Mouse (Mus musculus) T-helper 17 cell (primary cell): ENCODE measurements around the gene Dner.

Experiments used
- in situ Hi-C, 2 experiments: fragments of 300-600 bp; cut with MboI, MseI; formaldehyde crosslinking; loops; 1 replicate in 1 of 2; 2 replicates in 1 of 2; pipeline ENCODE4 v1.15.1; 2025; ENCODE audit warnings: high pct_unique_total_duplicates in 2 of 2

Dner gene

DNA sequence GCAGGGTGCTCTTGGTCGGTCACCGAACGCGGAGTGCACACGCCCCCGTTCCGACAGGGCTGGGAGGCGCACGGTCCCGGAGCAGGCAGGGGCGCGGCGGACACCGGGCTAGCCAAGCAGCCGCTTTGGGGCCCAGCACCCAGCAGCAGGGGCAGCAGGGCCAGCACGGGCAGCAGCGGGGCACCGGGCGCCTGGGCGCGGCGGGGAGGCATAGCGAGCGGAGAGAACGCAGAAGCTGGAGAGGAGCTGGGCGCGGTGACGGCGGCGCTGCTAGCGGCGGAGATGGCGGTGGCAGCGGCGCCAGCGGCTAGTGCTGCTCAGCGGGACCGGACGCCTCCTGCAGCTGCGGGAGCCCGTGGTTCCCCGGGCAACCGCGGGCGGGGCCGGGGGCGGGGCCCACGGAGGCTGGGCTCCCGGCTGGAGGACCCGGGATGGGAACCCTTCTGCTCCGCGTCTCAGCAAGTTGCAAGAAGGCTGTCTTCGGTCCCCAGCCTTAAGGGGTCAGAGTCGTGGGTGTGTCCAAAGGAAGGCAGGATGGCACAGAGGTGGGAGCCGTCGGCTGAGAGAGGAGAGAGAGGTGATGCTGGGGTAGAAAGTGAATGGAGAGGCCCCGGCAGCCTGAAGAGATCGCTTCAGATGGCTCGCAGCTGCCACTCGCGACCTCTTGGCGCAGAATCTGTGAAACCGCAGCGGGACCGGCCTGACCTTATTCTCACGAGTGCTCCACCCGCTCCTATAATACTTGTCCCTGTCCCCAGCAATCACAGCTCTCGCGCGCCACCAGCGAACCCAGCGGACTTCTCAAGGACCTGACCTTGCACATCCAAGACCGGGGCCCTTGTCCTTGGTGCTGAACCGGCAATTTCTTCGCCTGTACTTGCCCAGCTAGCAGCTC is at the start of gene Dner:
Dner (minus strand) TSS at position 705 of the 895 bp plus-strand sequence.
- in situ Hi-C loops = no loop called here

DNA sequence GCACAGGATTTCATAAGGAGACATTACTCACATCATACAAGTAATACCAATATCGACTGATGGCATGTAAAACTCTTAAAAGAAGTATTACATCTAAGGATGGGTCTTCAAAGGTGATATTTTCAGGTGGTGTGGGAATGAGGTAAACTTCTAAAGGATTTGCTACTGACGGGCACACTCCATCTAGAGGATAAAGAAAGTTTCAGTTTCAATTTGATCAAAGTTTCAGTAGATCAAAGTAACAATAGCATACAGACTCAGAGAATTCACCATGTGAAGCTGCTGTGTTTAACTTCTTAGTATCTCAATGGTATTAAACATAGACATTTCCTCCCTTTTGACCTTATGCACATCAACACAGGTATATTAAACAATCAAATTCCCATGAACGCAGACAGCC is 46.1 kb upstream of the Dner start:
- in situ Hi-C loops = loop anchor here in 1 of 2 experiments (5.0 kb wide), 1 partner anchor 35 kb away; no protein-coding TSS in a partner anchor

DNA sequence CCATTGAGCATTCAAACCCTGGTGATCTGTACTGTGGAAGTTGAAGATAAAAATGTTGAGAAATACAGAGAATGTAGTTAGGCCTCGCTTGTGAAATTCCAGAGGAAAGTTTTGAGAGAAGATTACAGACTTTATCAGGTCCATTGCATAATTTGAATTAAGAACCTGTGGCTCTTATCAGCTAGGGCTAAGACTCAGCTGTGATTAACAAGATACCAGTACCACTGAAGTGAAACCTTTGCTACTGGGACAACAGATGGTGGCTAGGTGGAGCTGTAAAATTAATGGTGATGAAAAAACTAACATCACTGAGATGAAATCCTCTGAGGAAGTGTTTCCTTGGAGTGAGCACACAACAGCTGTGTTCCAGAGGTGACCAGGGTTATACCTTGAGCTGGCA is 44.1 kb upstream of the Dner start:
- in situ Hi-C loops = loop anchor here in 1 of 2 experiments (5.0 kb wide), 1 partner anchor 37 kb away; no protein-coding TSS in a partner anchor

GRCm38 (mm10) chr1:84737097-84737496 is 41.1 kb upstream of the Dner start:
- in situ Hi-C loops = no loop called here

- in situ Hi-C loops = loop anchor here in 1 of 2 experiments (5.0 kb wide), 1 partner anchor 154 kb away; no protein-coding TSS in a partner anchor
Measured at GRCm38 (mm10) chr1:84733799-84734198, 37.8 kb upstream of the Dner start.

- in situ Hi-C loops = loop anchor here in 1 of 2 experiments (5.0 kb wide), 1 partner anchor 156 kb away; no protein-coding TSS in a partner anchor
Measured at GRCm38 (mm10) chr1:84731763-84732162, 35.7 kb upstream of the Dner start.

DNA sequence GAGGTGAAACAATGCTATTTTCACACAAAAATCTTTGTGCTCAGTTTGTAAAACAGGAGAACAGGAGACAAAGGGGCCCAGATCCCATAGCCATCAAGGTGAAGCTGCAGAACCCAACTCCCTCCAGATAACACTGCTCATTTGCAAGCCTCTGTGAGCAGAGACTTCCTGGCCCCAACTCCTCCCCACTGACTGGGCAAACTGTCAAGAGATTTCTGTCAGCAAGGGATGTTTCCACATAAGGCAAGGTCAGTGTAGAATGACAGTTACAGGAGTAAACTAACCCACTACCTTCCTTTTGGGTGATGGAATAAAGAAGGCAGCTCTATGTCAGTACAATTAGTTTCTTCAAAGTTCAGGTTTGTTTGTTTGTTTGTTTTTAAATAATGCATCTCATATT is 26.8 kb upstream of the Dner start:
- in situ Hi-C loops = no loop called here

- in situ Hi-C loops = no loop called here
Measured at GRCm38 (mm10) chr1:84722371-84722770, 26.4 kb upstream of the Dner start.

GRCm38 (mm10) chr1:84721942-84722341 is 25.9 kb upstream of the Dner start:
- in situ Hi-C loops = no loop called here

GRCm38 (mm10) chr1:84709810-84710785 is 14.1 kb upstream of the Dner start:
- in situ Hi-C loops = no loop called here

DNA sequence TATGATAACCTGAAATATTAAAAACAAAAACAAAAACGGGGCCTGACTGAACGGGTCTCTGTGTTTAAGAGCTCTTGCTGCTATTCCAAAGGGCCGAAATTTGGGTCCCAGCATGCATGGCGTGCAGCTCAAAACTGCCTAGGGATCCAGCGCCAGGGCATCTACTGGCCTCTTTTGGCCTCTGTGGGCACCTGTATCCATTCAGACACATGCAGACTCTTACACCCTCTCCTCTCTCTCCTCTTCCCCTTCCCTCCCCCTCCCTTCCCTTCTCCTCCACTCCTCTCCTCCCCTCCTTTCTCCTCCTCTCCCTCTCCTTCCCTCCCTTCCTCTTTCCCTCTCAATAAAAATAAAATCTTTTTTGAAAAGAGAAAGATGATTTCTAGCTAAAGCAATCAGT is 13.4 kb upstream of the Dner start:
- in situ Hi-C loops = no loop called here

DNA sequence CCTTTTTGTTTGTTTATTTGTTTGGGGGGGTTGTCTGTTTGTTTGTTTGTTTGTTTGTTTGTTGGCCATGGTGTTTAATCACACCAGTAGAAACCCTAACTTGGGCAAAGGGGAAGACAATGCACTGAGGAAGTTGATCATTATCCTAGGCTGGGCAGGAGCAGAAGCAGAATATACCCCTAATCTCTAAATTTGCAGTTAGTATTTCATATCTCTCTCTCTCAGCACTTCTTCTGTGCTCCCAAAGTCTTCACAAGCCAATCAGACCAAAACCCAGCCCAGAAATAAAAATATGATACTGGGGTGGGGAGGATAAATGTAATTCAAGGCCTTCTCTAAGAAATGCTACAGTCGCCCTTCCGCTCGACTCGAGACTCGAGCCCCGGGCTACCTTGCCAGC is 4.2 kb upstream of the Dner start:
- in situ Hi-C loops = no loop called here

DNA sequence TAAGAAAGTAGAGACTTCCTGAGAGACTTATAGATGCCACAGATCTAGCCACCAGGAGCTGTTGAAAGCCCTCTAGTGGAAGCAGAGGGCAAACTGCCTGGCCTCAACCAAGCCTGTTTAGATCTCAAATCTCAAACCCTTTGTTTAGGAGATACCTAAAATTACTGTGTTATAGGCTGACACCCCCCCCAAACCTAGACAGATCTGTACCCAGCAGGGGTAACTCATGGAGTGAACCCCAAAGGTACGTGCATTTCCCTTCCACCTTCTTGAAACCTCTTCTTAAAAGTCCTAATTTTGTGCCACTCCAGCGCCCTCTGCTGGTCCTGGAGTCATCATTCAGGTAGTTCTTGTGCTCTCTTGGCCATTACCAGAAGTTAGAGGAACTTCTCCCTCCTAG is 1.1 kb upstream of the Dner start:
- in situ Hi-C loops = no loop called here

GRCm38 (mm10) chr1:84694688-84695474 is 1.1 kb downstream of the Dner start:
- in situ Hi-C loops = no loop called here

- in situ Hi-C loops = no loop called here
Measured at GRCm38 (mm10) chr1:84677910-84678309, 18.1 kb downstream of the Dner start.

DNA sequence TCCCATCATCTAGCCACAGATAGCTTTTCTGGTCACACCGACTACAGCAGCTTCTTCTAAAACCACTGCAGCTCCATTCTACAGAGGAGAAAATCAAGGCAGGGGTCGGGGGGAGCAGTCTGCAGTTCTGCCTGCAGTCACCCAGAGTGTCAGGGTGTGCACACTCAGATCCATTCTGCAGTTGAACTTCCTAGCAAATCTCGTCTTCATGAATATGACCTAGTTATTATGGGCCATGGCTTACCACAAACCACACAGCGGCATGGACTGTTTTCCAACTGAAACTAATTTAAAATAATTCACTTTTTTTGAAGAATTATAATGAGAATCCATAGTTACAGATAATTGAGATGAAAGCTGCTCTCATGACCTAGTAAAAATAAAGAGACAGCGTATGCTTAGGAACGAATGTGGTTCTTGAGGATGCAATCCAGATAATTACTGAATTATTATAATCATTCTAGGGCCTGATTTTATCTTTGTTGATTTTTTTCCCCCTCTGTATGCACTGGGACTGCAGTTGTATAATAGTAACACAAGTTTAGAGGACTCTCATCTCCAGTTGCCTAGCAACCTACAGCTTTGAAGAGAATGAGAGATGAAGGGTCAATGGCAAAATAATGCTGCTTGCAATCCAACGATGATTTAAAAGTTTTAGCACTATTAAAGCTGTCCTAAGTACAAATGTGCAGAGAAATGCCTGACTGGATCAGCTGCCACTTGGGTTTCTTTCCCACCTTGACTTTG is 27.7 kb downstream of the Dner start:
- in situ Hi-C loops = no loop called here

DNA sequence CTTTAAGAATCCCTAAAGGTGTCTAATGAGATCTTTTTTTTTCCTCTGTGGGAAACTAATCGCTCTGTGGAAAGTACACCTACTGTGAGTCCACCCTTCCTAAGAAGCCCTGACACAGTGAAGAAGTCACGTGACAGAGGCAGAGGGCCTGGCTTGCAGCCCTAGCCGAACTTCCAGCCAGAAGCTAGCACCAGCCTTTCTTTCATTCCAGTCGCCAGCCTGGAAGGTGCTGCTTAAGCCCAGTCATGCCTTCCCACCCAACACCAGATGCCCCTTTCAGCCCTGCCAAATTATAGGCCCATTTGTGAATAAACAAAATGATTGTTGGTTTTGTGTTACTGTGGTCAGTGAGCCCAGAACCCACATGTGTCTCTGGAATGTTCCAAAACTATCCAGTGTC is 28.4 kb downstream of the Dner start:
- in situ Hi-C loops = no loop called here

- in situ Hi-C loops = no loop called here
Measured at GRCm38 (mm10) chr1:84664377-84665118, 31.5 kb downstream of the Dner start.

DNA sequence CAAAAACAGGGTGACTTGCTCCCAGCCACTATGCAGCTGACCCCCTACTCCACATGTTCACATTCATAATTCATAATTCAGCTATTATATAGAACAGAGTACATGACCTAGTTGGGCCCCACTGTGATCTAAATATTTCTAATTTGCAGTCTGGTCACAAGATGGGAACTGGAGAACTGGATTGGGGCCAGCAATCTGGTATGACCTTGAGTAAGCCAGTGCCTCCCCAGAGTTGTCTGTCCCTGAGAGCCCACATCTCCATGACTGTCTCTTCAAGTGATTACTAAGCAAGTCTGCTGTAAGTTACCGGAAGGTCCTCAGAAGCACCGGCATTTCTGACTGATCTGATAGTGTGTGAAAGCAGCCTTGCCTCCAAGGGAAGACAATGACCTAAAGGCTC is 49.2 kb downstream of the Dner start:
- in situ Hi-C loops = no loop called here

DNA sequence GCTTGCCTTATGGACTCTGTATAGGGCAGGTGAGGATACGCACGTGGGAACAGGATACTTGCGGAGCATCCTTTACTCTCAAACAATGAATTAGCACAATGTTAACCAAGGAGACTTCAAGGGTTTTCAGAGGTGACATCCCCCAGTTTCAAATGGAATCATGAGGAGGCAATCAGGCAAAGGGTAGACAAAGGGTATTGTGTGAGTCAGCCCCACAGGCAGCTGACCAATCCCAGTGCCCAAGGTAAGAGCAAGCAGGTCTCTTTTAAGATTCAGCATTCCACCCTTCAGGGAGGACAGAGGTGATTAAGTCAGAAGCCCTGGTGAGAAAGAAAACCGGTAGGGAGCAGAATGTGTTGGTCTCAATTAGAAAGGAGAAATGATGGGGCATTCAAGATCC is 55.6 kb downstream of the Dner start:
- in situ Hi-C loops = no loop called here
